9 mouse cellular contexts compared by ENCODE assay signal in genomic region chr8:46305733-46306349, GRCm38 (mm10). TPM values are rescaled to one million over a fixed set of nuclear protein-coding genes. Genes with fewer than 3 reads are reported as not detected.
DNase-seq lines count a peak whose midpoint lies in the region; TF ChIP-seq lines count a peak whose summit lies in the region.
"Had no signal": no experiment of that assay in that cellular context is flagged by ENCODE, and none has a peak within 500 bp of the region (broad histone marks: within the 10 kb centered on the region; RNA-seq: fewer than 3 reads in every experiment).

No protein-coding gene starts in this region.

- DNase-seq in adrenal gland, postnatal 10 days, result peak; percentile 55
- DNase-seq in adrenal gland, postnatal 4 days (ENCODE audit: low spot score in 2 of 2), result no peak
- no peak for DNase-seq in testis, postnatal 14 days (ENCODE audit: low spot score)
- peak; percentile 71 for DNase-seq in embryo, embryonic 9.5 days (ENCODE audit: extremely low spot score)
- peak; percentile 49 for DNase-seq in heart, postnatal 4 days
- DNase-seq in lung, postnatal 25 days (ENCODE audit: low spot score), result peak; percentile 59
- peak; percentile 28 for DNase-seq in thymus, postnatal 4 days

- TF ChIP-seq POLR2A in testis, adult 2 months (IDR thresholded peaks at IDR 0.05; ENCODE audit: control insufficient read depth, low read depth, low read length), result no peak

- H3K4me3 ChIP-seq in testis, adult 2 months (ENCODE audit: control insufficient read depth, low read depth, low read length), result no peak overlapping the region

- no peak overlapping the region for H3K27ac ChIP-seq in testis, adult 2 months (ENCODE audit: control insufficient read depth, insufficient read depth, low read depth, low read length)

- H3K4me1 ChIP-seq in testis, adult 2 months (ENCODE audit: control insufficient read depth, insufficient read depth, low read length), result no peaks in the 10 kb centered on the region; the same call in 1 of the 2 replicates

- H3K36me3 ChIP-seq in testis, adult 2 months (ENCODE audit: control insufficient read depth, insufficient read depth, low read length), result no peaks in the 10 kb centered on the region

- no peaks in the 10 kb centered on the region for H3K27me3 ChIP-seq in testis, adult 2 months (ENCODE audit: control insufficient read depth, insufficient read depth, low read length)

- TF ChIP-seq CTCF in testis, adult 2 months (IDR thresholded peaks at IDR 0.05; ENCODE audit: control insufficient read depth, insufficient read depth, insufficient replicate concordance, low read depth, low read length), result peak; percentile 69; the same call in 1 of the 2 replicates

RNA-seq across cellular contexts. Expression of gene Helt, which starts 11.4 kb away (rescaled TPM):
- total RNA-seq in adrenal gland, postnatal 10 days (2021), result not detected
- total RNA-seq in adrenal gland, postnatal 4 days (2021), result under 1 TPM in 1 of 2 experiments, not detected in 1; 0.23 TPM
- 3.6 and 4.7 TPM in 2 replicates for polyA plus RNA-seq in testis, adult 2 months (2012; rRNA removed)
- total RNA-seq in heart, postnatal 4 days (2021), result not detected
- total RNA-seq: layer of hippocampus, postnatal 25 days had no signal

Comparison
In these comparisons a context has a peak if more than half of its experiments do, and no peak if none do; other contexts are left out.
1. DNase-seq: peak in adrenal gland, postnatal 10 days (single experiment), embryo, embryonic 9.5 days (single experiment), heart, postnatal 4 days (single experiment), lung, postnatal 25 days (single experiment) and thymus, postnatal 4 days (single experiment); none in adrenal gland, postnatal 4 days (0 of 2) and testis, postnatal 14 days (single experiment).